Mouse (Mus musculus): ENCODE measurements at regions not wholly inside any gene's neighbourhood (a gene's known extent, or its start where the extent isn't known, plus 50 kb on each side); places are given as distances from the start of the nearest gene placed in this dataset.
A peak's percentile ranks its signal among the peaks of the same experiment; 100 is the strongest.

DNA sequence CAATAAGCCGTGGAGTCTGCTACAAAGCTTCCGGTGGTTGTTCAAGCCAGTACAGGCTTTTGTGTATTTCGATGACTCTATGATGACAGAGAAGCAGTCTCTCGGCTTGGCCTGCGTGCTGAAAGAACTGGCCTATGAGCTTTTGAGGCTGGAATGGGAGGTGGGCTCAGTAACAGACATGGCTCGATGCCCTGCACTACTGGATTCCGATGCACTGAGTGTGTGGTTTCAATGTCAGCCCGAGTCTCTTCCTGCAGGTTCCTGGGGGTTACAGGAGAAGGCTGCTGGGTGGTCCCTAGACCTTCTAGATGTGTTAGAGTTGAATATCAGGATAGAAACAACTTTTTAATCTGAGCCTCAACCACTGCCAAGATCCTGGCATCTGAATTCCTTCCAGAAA is 53.2 kb downstream of the Gm815 start:
- no peak overlapping the region for H3K4me3 ChIP-seq (replicated peaks; ENCODE audit: insufficient read depth, low read depth, low read length)
- no peak overlapping the region for H3K27ac ChIP-seq (ENCODE audit: insufficient read depth, low read length)
- H3K27me3 ChIP-seq (ENCODE audit: control insufficient read depth, insufficient read depth, low read length), result no peaks in the 10 kb centered on the region
- TF ChIP-seq POLR2A (IDR thresholded peaks at IDR 0.05; ENCODE audit: borderline replicate concordance, insufficient read depth, low read length), result no peak
- no peak for TF ChIP-seq CTCF (IDR thresholded peaks at IDR 0.05; ENCODE audit: borderline replicate concordance, insufficient read depth, low read depth, low read length)
- 80% methylated on average over 8 of the region's 8 CpGs for WGBS
- H3K4me1 ChIP-seq (ENCODE audit: control insufficient read depth, insufficient read depth, low read length), result peaks cover 9% of the 10 kb centered on the region
- no peak for DNase-seq

DNA sequence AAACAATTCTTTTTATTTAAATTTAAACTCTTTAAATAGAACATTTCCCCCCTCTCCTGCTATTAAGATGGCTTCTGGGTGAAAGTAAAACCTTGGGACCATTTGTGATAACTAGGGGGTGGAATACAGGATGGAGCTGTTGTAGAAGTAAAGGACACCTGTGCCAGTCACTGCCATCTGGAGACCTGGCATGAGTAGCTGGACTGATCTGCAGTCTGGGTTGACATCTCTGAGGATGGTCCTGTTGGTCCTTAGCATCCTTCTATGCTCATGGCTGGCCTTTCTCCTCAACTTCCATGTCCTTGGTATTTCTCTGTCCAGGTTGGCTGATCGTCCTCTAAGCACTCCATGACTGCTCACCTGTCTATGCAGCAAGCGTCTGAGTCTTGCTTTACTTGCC is 58.3 kb downstream of the Gm815 start:
- no peak overlapping the region for H3K4me3 ChIP-seq (replicated peaks; ENCODE audit: insufficient read depth, low read depth, low read length)

DNA sequence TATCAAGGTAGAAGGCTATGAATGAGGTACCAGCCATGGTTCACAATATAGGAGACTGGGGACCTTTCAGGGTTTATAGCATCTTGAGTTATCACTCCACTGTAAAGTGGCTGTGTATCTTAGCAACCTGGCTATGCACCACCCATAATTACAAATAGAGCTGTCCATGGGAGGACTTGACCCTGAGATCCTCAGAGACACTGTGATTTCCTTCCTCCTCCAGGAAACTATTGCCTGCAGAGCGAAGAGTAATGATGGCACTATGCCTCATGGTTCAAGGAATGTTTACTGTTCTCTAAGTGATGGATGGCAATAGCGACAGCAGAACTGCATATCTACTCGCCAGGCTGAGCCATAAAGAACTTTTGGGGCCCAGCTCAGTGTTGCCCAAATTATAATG is 60.9 kb downstream of the Gm815 start:
- TF ChIP-seq POLR2A (IDR thresholded peaks at IDR 0.05; ENCODE audit: borderline replicate concordance, insufficient read depth, low read length) (no peak), CTCF (IDR thresholded peaks at IDR 0.05; ENCODE audit: borderline replicate concordance, insufficient read depth, low read depth, low read length) (no peak)
- no peak for DNase-seq
- Histone ChIP-seq H3K4me3 (replicated peaks; ENCODE audit: insufficient read depth, low read depth, low read length) (no peak overlapping the region), H3K27me3 (ENCODE audit: control insufficient read depth, insufficient read depth, low read length) (no peaks in the 10 kb centered on the region), H3K4me1 (ENCODE audit: control insufficient read depth, insufficient read depth, low read length) (peaks cover 18% of the 10 kb centered on the region), H3K27ac (ENCODE audit: insufficient read depth, low read length) (no peak overlapping the region)
- WGBS, result 95% methylated on average over 3 of the region's 3 CpGs

More for the DNA sequence above, 58.3 kb downstream of the Gm815 start:
- no peak overlapping the region for H3K27ac ChIP-seq (ENCODE audit: insufficient read depth, low read length)
- peaks cover 18% of the 10 kb centered on the region for H3K4me1 ChIP-seq (ENCODE audit: control insufficient read depth, insufficient read depth, low read length)
- no peaks in the 10 kb centered on the region for H3K27me3 ChIP-seq (ENCODE audit: control insufficient read depth, insufficient read depth, low read length)
- TF ChIP-seq CTCF (IDR thresholded peaks at IDR 0.05; ENCODE audit: borderline replicate concordance, insufficient read depth, low read depth, low read length), result no peak
- TF ChIP-seq POLR2A (IDR thresholded peaks at IDR 0.05; ENCODE audit: borderline replicate concordance, insufficient read depth, low read length), result no peak
- WGBS, result 27% methylated on average over 2 of the region's 2 CpGs
- DNase-seq, result peak; percentile 66 to 77

DNA sequence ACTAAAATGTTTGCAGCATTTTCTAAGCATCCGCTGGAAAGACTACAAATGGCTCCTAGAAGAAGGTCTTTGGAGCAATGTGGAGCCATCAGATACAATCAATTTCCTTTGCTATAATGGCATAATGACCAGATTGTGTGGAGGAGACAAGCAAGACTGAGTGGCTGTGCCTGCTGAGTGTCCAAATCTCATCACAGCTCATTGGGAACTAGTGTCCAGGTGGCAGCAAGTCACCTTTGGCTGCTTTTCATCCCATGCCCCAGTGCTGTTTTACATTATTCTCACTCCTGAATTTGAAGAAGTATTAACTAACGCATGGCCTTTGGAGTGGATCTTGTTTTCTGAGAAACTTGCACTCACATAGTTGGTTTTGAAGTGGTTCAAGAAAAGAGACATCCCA is 62.8 kb downstream of the Gm815 start:
- Histone ChIP-seq H3K4me1 (ENCODE audit: control insufficient read depth, insufficient read depth, low read length) (peaks cover 9% of the 10 kb centered on the region), H3K27me3 (ENCODE audit: control insufficient read depth, insufficient read depth, low read length) (no peaks in the 10 kb centered on the region), H3K4me3 (replicated peaks; ENCODE audit: insufficient read depth, low read depth, low read length) (no peak overlapping the region), H3K27ac (ENCODE audit: insufficient read depth, low read length) (no peak overlapping the region; the same call in 1 of the 2 replicates)
- WGBS, result 19% methylated on average over 2 of the region's 2 CpGs
- peak; percentile 62 to 85 for DNase-seq
- no peak for TF ChIP-seq CTCF (IDR thresholded peaks at IDR 0.05; ENCODE audit: borderline replicate concordance, insufficient read depth, low read depth, low read length)
- TF ChIP-seq POLR2A (IDR thresholded peaks at IDR 0.05; ENCODE audit: borderline replicate concordance, insufficient read depth, low read length), result no peak

DNA sequence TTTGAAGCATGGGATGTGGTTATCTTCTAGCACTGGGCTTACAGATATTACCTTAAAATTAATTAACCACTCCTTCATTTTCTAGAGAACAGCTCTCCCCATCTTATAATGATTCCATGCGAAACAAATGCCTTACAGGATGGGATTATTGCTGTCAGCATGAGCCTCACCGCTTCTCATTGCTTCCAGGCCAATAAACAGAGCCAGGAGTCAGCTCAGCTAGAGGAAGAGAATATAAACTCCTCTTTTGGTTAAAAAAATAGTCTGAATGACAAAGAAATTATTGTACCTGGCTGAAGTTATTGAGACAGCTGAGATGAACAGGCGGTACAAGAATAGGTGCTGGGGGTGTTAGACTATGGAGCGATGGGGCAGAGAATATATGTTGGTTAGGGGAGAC is 63.5 kb downstream of the Gm815 start:
- 40% methylated on average over 4 of the region's 4 CpGs for WGBS
- H3K4me1 ChIP-seq (ENCODE audit: control insufficient read depth, insufficient read depth, low read length), result peaks cover 7% of the 10 kb centered on the region
- H3K27ac ChIP-seq (ENCODE audit: insufficient read depth, low read length), result no peak overlapping the region; the same call in 1 of the 2 replicates
- DNase-seq, result peak in 1 of 2 experiments; percentile 60
- H3K27me3 ChIP-seq (ENCODE audit: control insufficient read depth, insufficient read depth, low read length), result no peaks in the 10 kb centered on the region
- no peak overlapping the region for H3K4me3 ChIP-seq (replicated peaks; ENCODE audit: insufficient read depth, low read depth, low read length)
- no peak for TF ChIP-seq CTCF (IDR thresholded peaks at IDR 0.05; ENCODE audit: borderline replicate concordance, insufficient read depth, low read depth, low read length)
- no peak for TF ChIP-seq POLR2A (IDR thresholded peaks at IDR 0.05; ENCODE audit: borderline replicate concordance, insufficient read depth, low read length)

DNA sequence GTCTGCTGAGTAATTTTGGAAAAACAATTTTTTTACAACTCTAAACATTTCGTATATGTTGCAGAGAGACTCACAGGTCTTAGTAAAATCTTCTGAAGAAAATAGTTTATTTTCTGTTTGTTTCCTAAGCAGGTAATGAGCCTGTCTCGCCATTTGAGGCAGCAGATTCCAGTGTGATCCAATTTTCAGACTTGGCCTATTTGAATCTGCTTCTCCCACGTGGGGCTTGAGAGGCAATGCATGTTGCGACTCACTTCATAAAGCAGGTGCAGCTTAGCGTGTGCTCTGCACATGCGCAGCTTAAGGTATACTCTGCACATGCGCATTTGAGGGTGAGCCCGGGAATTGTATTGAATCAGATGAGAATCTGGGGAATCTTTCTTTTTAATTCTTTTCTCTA is 67.7 kb downstream of the Gm815 start:
- WGBS, result 71% methylated on average over 8 of the region's 8 CpGs
- Histone ChIP-seq H3K27me3 (ENCODE audit: control insufficient read depth, insufficient read depth, low read length) (no peaks in the 10 kb centered on the region), H3K27ac (ENCODE audit: insufficient read depth, low read length) (no peak overlapping the region), H3K4me3 (replicated peaks; ENCODE audit: insufficient read depth, low read depth, low read length) (no peak overlapping the region), H3K4me1 (ENCODE audit: control insufficient read depth, insufficient read depth, low read length) (no peaks in the 10 kb centered on the region; the same call in 1 of the 2 replicates)
- no peak for TF ChIP-seq POLR2A (IDR thresholded peaks at IDR 0.05; ENCODE audit: borderline replicate concordance, insufficient read depth, low read length)
- TF ChIP-seq CTCF (IDR thresholded peaks at IDR 0.05; ENCODE audit: borderline replicate concordance, insufficient read depth, low read depth, low read length), result peak; percentile 10; the same call in 1 of the 2 replicates
- peak in 1 of 2 experiments; percentile 20 for DNase-seq

DNA sequence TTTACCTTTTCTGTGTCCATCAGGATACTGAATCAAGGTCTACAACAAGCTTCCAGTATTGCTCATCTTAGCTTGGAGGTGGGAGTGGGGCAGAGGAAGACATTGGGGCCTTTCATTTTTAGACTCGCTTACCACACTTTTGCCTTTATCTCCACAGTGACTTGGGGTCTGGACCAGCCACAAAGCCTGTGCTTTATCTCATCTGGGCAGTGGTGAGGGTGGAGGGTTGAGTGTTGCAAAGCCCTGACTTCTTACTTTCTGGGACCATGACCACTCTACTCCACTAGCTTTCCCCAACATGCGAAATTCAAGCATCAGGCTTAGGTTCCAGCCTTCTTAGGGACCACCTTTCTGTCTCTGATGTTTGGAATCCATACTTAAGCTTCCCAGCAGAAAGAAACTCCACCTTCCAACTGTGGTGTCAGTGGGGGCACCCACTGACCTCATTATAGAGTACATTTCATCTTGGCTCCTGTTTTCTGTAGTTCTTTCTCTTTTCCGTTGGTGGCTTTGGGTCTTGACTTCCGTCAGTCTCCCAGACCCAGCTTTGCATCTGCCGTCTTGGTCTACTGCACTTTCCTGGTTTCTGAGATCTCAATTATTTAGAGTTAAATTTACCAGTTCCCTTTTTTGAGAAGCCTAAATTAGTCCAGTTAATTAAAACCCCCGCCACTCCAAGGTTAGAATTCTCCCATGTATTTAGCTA is 80.5 kb downstream of the Gm815 start:
- TF ChIP-seq CTCF (IDR thresholded peaks at IDR 0.05; ENCODE audit: borderline replicate concordance, insufficient read depth, low read depth, low read length), result no peak
- no peak for TF ChIP-seq POLR2A (IDR thresholded peaks at IDR 0.05; ENCODE audit: borderline replicate concordance, insufficient read depth, low read length)
- H3K27me3 ChIP-seq (ENCODE audit: control insufficient read depth, insufficient read depth, low read length), result no peaks in the 10 kb centered on the region
- H3K4me1 ChIP-seq (ENCODE audit: control insufficient read depth, insufficient read depth, low read length), result no peaks in the 10 kb centered on the region
- no peak for DNase-seq
- no peak overlapping the region for H3K4me3 ChIP-seq (replicated peaks; ENCODE audit: insufficient read depth, low read depth, low read length)
- 96% methylated on average over 6 of the region's 6 CpGs for WGBS
- H3K27ac ChIP-seq (ENCODE audit: insufficient read depth, low read length), result no peak overlapping the region

DNA sequence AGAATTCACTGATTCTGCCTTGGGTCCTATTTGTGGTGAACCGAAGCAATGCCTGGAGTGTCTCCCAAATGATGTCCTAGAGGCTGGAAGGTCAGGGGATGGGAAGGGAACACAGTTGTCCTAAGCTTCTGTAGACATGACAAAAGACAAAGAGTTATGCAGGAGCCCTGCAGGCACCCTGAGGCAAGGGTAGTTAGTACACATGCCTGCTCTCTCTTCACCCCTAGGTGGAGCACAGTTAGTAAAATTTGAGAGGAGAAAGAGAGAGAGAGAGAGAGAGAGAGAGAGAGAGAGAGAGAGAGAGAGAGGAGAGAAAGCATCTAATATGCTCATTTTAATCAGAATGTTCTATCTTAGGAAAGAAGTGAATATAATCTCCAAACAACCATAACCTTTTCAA is 87.4 kb downstream of the Gm815 start:
- Histone ChIP-seq H3K27me3 (ENCODE audit: control insufficient read depth, insufficient read depth, low read length) (no peaks in the 10 kb centered on the region), H3K4me3 (replicated peaks; ENCODE audit: insufficient read depth, low read depth, low read length) (no peak overlapping the region), H3K27ac (ENCODE audit: insufficient read depth, low read length) (no peak overlapping the region), H3K4me1 (ENCODE audit: control insufficient read depth, insufficient read depth, low read length) (no peaks in the 10 kb centered on the region; the same call in 1 of the 2 replicates)
- 70% methylated on average over 1 of the region's 1 CpGs for WGBS
- DNase-seq, result no peak
- TF ChIP-seq CTCF (IDR thresholded peaks at IDR 0.05; ENCODE audit: borderline replicate concordance, insufficient read depth, low read depth, low read length) (no peak), POLR2A (IDR thresholded peaks at IDR 0.05; ENCODE audit: borderline replicate concordance, insufficient read depth, low read length) (no peak)

Measured in cerebellum, adult 2 months (tissue).